Mouse (Mus musculus): ENCODE measurements at regions not wholly inside any gene's neighbourhood (a gene's known extent, or its start where the extent isn't known, plus 50 kb on each side); places are given as distances from the start of the nearest gene placed in this dataset.

GRCm38 (mm10) chr4:106193204-106193945 lies 122.6 kb upstream of the Usp24 start:
- no peak for DNase-seq (ENCODE audit: low read depth, low spot score)
- 47% methylated on average over 3 of the region's 3 CpGs for WGBS

- 34% methylated on average over 3 of the region's 3 CpGs for WGBS
- no peak for DNase-seq (ENCODE audit: low read depth, low spot score)
These were observed 120.4 kb upstream of the Usp24 start for GRCm38 (mm10) chr4:106195497-106196166.

GRCm38 (mm10) chr4:106199833-106200232 lies 116.2 kb upstream of the Usp24 start:
- 33% methylated on average over 11 of the region's 11 CpGs for WGBS
- no peak for DNase-seq (ENCODE audit: low read depth, low spot score)

GRCm38 (mm10) chr4:106200241-106200640 lies 115.8 kb upstream of the Usp24 start:
- 22% methylated on average over 6 of the region's 6 CpGs for WGBS
- DNase-seq (ENCODE audit: low read depth, low spot score): no peak

- 76% methylated on average over 3 of the region's 3 CpGs for WGBS
- no peak for DNase-seq (ENCODE audit: low read depth, low spot score)
These were observed 113.5 kb upstream of the Usp24 start for GRCm38 (mm10) chr4:106202554-106202953.

GRCm38 (mm10) chr4:106205200-106205599 lies 110.8 kb upstream of the Usp24 start:
- WGBS: 70% methylated on average over 2 of the region's 2 CpGs
- DNase-seq (ENCODE audit: low read depth, low spot score): no peak

GRCm38 (mm10) chr4:106206023-106206422 lies 110.0 kb upstream of the Usp24 start:
- WGBS: 74% methylated on average over 2 of the region's 2 CpGs
- DNase-seq (ENCODE audit: low read depth, low spot score): no peak

GRCm38 (mm10) chr4:106209465-106209864 lies 106.5 kb upstream of the Usp24 start:
- no peak for DNase-seq (ENCODE audit: low read depth, low spot score)
- 83% methylated on average over 11 of the region's 11 CpGs for WGBS

- 98% methylated on average over 1 of the region's 1 CpGs for WGBS
- DNase-seq (ENCODE audit: low read depth, low spot score): no peak
These were observed 106.0 kb upstream of the Usp24 start for GRCm38 (mm10) chr4:106209975-106210374.

- WGBS: 79% methylated on average over 5 of the region's 5 CpGs
- no peak for DNase-seq (ENCODE audit: low read depth, low spot score)
These were observed 101.8 kb upstream of the Usp24 start for GRCm38 (mm10) chr4:106214170-106214569.

- 79% methylated on average over 9 of the region's 9 CpGs for WGBS
- DNase-seq (ENCODE audit: low read depth, low spot score): no peak
These were observed 95.4 kb upstream of the Usp24 start for GRCm38 (mm10) chr4:106220621-106221020.

GRCm38 (mm10) chr4:106225184-106225862 lies 90.7 kb upstream of the Usp24 start:
- DNase-seq (ENCODE audit: low read depth, low spot score): peak; percentile 11
- WGBS: 44% methylated on average over 12 of the region's 12 CpGs

- 67% methylated on average over 8 of the region's 8 CpGs for WGBS
- no peak for DNase-seq (ENCODE audit: low read depth, low spot score)
These were observed 88.6 kb upstream of the Usp24 start for GRCm38 (mm10) chr4:106227428-106227827.

- WGBS: 37% methylated on average over 9 of the region's 9 CpGs
- peak; percentile 42 for DNase-seq (ENCODE audit: low read depth, low spot score)
These were observed 87.5 kb upstream of the Usp24 start for GRCm38 (mm10) chr4:106228534-106228933.

- WGBS: 71% methylated on average over 3 of the region's 3 CpGs
- DNase-seq (ENCODE audit: low read depth, low spot score): no peak
These were observed 86.5 kb upstream of the Usp24 start for GRCm38 (mm10) chr4:106229526-106229925.

GRCm38 (mm10) chr4:106232499-106232970 lies 83.5 kb upstream of the Usp24 start:
- DNase-seq (ENCODE audit: low read depth, low spot score): no peak

GRCm38 (mm10) chr4:106244384-106244819 lies 71.6 kb upstream of the Usp24 start:
- DNase-seq (ENCODE audit: low read depth, low spot score): no peak

More at GRCm38 (mm10) chr4:106232499-106232970, 83.5 kb upstream of the Usp24 start:
- WGBS: 35% methylated on average over 9 of the region's 9 CpGs

GRCm38 (mm10) chr4:106244826-106245510 lies 71.0 kb upstream of the Usp24 start:
- no peak for DNase-seq (ENCODE audit: low read depth, low spot score)
- 82% methylated on average over 9 of the region's 9 CpGs for WGBS

More at GRCm38 (mm10) chr4:106244384-106244819, 71.6 kb upstream of the Usp24 start:
- WGBS: 76% methylated on average over 14 of the region's 14 CpGs

GRCm38 (mm10) chr4:106246695-106247094 lies 69.3 kb upstream of the Usp24 start:
- DNase-seq (ENCODE audit: low read depth, low spot score): no peak
- WGBS: 89% methylated on average over 2 of the region's 2 CpGs

- no peak for DNase-seq (ENCODE audit: low read depth, low spot score)
- 95% methylated on average over 5 of the region's 5 CpGs for whole genome bisulfite sequencing
These were observed 68.6 kb upstream of the Usp24 start for GRCm38 (mm10) chr4:106247398-106247797.
